Mouse (Mus musculus) stomach, postnatal 0 days (tissue): Measurements from ENCODE around the gene Hmx3. TPM values are rescaled to one million over a fixed set of nuclear protein-coding genes. Genes with fewer than 3 reads are reported as not detected.
A peak's percentile ranks its signal among the peaks of the same experiment; 100 is the strongest.

ENCODE experiments used
- ATAC-seq: fragments of 200-750 bp; cut with Nextera tagmentation; 2 replicates; pipeline ENCODE4 v1.8.0; 2017; ENCODE audit not compliant: low FRiP score, low TSS enrichment
- DNase-seq: peaks from one replicate; pipeline ENCODE4 v3.0.0-alpha.2; 2016; ENCODE audit warnings: low spot score
- H3K27ac ChIP-seq: fragments of 300-500 bp; sonication (generic); replicated peaks from 2 replicates; pipeline ENCODE4 v1.5.1; 2014; ENCODE audit warnings: mild to moderate bottlenecking, control low read depth
- H3K27me3 ChIP-seq: fragments of 300-500 bp; sonication (generic); 2 replicates; pipeline ENCODE4 v1.6.1; 2014; ENCODE audit warnings: low read length; ENCODE audit not compliant: control insufficient read depth, insufficient read depth
- H3K36me3 ChIP-seq: fragments of 300-500 bp; sonication (generic); 2 replicates; pipeline ENCODE4 v1.6.1; 2014; ENCODE audit warnings: low read length, mixed read lengths; ENCODE audit not compliant: control insufficient read depth, insufficient read depth
- H3K4me1 ChIP-seq: fragments of 300-500 bp; sonication (generic); replicated peaks from 2 replicates; pipeline ENCODE4 v1.6.1; 2014; ENCODE audit warnings: antibody characterized with exemption; ENCODE audit not compliant: control insufficient read depth, insufficient read depth
- H3K4me2 ChIP-seq: fragments of 300-500 bp; sonication (generic); replicated peaks from 2 replicates; pipeline ENCODE4 v1.6.1; 2014; ENCODE audit warnings: low read depth, mild to moderate bottlenecking, control low read depth, moderate library complexity
- H3K4me3 ChIP-seq: fragments of 300-500 bp; sonication (generic); 2 replicates; pipeline ENCODE4 v1.5.1; 2014; ENCODE audit warnings: low read depth, low read length, control low read depth
- H3K9ac ChIP-seq: fragments of 300-500 bp; sonication (generic); 2 replicates; pipeline ENCODE4 v1.6.1; 2014; ENCODE audit warnings: mild to moderate bottlenecking, low read length, control low read depth, mixed read lengths
- H3K9me3 ChIP-seq: fragments of 300-500 bp; sonication (generic); 2 replicates; pipeline ENCODE4 v1.6.1; 2016; ENCODE audit warnings: low read length; ENCODE audit not compliant: control insufficient read depth
- CTCF ChIP-seq: IDR thresholded peaks from 2 replicates; pipeline ENCODE4 v1.5.1; 2016; ENCODE audit warnings: antibody characterized with exemption, low read depth, mild to moderate bottlenecking, moderate library complexity
- EP300 ChIP-seq: optimal IDR thresholded peaks from 2 replicates; pipeline ENCODE3; 2016; ENCODE audit warnings: antibody characterized with exemption
- WGBS: fragments of 180-500 bp; shearing (Covaris S2); extraction: QIAGEN DNeasy Blood & Tissue Kit; methylation state at CpG from one replicate; pipeline ENCODE4 v1.1.7; 2014; 5-methylcytosine and 5-hydroxymethylcytosine counted together
- polyA plus RNA-seq: library from polyadenylated mRNA; unstranded; fragments of >200 nt; fragmentation: Nextera tagmentation; extraction: Ambion mirVana; gene quantifications from 2 replicates; pipeline ENCODE4 v1.2.1, GENCODE M21; 2015

Hmx3 gene
- polyA plus RNA-seq, 1 experiment from 2014 or later, result 1.1 TPM

DNA sequence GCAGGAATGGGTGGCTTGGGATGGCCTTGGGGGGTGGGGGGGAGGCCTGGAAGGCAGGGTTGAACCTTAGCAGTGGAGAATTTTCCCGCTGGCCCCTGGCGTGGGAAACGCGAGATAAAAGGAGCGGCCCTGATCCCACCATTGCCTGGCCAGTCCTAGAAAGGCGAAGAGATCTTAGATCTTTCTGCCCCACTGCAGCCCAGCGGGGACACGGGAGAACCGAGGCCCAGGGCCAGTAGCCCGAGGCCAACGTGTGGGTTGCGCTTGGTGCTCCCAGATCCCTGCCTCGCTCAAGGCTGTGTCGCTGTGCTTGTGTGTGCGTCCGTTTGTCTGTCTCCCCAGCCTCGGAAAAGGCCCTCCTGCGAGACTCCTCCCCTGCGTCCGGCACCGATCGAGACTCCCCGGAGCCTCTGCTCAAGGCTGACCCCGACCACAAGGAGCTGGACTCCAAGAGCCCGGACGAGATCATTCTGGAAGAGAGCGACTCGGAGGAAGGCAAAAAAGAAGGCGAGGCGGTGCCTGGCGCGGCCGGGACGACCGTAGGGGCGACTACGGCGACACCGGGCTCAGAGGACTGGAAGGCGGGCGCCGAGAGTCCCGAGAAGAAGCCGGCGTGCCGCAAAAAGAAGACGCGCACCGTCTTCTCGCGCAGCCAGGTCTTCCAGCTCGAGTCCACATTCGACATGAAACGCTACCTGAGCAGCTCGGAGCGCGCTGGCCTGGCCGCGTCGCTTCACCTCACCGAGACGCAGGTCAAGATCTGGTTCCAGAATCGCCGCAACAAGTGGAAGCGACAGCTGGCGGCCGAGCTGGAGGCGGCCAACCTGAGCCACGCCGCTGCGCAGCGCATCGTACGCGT, 1.2 kb downstream of the Hmx3 start:
- peak overlapping the region; percentile 54; the same call in 1 of the 2 replicates for H3K4me2 ChIP-seq
- under 1% methylated on average over 72 of the region's 75 CpGs for WGBS
- DNase-seq, result peak; percentile 29

DNA sequence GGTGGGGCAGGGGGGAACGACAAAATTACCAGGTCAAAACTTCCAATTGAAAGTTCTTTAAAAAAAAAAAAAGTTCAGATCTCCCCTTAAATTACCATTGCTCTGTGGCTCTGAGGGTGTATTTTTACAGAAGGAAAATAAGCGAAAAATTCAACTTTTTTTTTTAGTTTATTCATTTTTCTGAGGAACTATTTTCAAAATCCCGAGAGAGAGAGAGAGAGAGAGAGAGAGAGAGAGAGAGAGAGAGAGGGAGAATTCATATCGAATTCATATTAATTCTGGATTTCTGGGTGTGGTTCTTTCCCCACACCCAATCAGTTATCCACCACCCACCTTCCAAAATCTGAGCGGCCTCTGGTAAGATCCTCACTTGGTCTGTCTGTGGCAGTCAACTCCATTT, 2.2 kb downstream of the Hmx3 start:
- H3K4me3 ChIP-seq, result no peak overlapping the region
- 4% methylated on average over 5 of the region's 5 CpGs for WGBS

More for the DNA sequence above, 1.2 kb downstream of the Hmx3 start:
- TF ChIP-seq EP300 (no peak), CTCF (no peak)
- Histone ChIP-seq H3K9ac (no peak overlapping the region), H3K27ac (no peak overlapping the region), H3K36me3 (no peaks in the 10 kb centered on the region), H3K27me3 (peaks cover 49% of the 10 kb centered on the region), H3K4me3 (peak overlapping the region; percentile 21), H3K9me3 (no peaks in the 10 kb centered on the region), H3K4me1 (peaks cover 8% of the 10 kb centered on the region)
- no peak for ATAC-seq

DNA sequence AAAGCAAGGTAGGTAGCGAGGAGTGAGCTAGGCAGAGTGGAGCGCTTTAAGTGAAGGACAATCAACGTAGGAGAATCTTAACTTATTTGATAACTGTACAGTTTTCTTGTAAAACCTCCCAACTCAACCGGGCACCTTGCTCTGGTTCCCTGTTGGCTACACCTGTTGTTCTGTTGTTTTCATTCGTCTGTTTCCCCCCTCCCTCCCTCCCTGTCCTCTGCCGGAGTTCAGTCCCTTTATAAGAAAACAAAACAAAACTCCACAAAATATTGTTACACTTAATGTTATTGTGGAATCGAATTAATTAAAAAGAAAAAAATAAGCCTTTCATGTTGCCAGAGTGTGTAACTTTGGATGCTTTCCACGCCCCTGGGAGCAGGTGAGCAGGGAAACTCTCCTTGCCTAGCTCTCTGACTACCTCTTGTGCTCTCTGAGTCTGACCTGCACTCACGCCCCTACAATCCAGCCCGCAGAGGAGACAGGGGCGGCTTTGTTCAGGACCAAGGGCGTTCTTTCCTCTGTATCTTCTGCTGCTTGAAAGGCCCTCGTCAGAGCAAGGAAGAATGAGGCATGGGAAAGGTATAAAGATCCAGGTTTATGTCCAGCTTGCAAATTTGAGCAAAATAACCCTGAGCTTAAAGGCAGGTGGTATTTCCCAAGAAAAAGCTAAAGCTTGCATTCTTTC, 3.2 kb downstream of the Hmx3 start:
- no peak overlapping the region for H3K9ac ChIP-seq
- no peak for TF ChIP-seq EP300
- no peak for TF ChIP-seq CTCF
- DNase-seq (no peak), ATAC-seq (no peak)
- peaks cover 53% of the 10 kb centered on the region for H3K27me3 ChIP-seq
- 7% methylated on average over 13 of the region's 13 CpGs for WGBS
- H3K4me3 ChIP-seq, result no peak overlapping the region
- no peaks in the 10 kb centered on the region for H3K36me3 ChIP-seq
- H3K27ac ChIP-seq, result no peak overlapping the region
- H3K9me3 ChIP-seq, result no peaks in the 10 kb centered on the region
- no peak overlapping the region for H3K4me2 ChIP-seq
- peaks cover 8% of the 10 kb centered on the region for H3K4me1 ChIP-seq

More for the DNA sequence above, 2.2 kb downstream of the Hmx3 start:
- ATAC-seq (no peak), DNase-seq (no peak)
- no peak overlapping the region for H3K4me2 ChIP-seq
- peaks cover 54% of the 10 kb centered on the region for H3K27me3 ChIP-seq
- no peak overlapping the region for H3K9ac ChIP-seq
- no peaks in the 10 kb centered on the region for H3K36me3 ChIP-seq
- H3K27ac ChIP-seq, result no peak overlapping the region
- H3K4me1 ChIP-seq, result peaks cover 8% of the 10 kb centered on the region
- H3K9me3 ChIP-seq, result no peaks in the 10 kb centered on the region
- no peak for TF ChIP-seq EP300
- TF ChIP-seq CTCF, result no peak

DNA sequence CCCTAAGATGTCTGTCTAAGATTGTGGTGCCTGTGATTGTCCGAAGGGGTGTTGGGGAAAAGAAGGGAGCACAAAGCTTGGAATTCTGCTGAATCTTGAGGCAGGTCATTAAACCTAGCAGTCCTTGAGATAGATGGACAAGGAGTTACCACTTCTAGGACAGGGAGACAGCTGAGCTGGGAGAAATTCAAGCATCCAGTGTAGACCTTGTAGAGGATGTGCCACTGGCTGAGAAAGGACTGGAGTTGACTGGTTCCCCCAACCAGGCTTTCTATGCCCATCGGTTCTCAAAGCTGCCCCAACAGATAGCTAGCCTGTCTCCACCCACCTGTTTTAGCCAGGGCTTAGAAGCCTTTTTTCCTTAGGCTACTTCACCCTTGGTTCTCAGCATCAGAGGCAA, 3.8 kb downstream of the Hmx3 start:
- Histone ChIP-seq H3K27ac (no peak overlapping the region), H3K9me3 (no peaks in the 10 kb centered on the region), H3K4me1 (peaks cover 8% of the 10 kb centered on the region), H3K27me3 (peaks cover 55% of the 10 kb centered on the region), H3K4me2 (no peak overlapping the region), H3K4me3 (no peak overlapping the region), H3K9ac (no peak overlapping the region), H3K36me3 (no peaks in the 10 kb centered on the region)
- DNase-seq (no peak), ATAC-seq (no peak)
- TF ChIP-seq CTCF (no peak), EP300 (no peak)
- WGBS, result 4% methylated on average over 2 of the region's 2 CpGs

DNA sequence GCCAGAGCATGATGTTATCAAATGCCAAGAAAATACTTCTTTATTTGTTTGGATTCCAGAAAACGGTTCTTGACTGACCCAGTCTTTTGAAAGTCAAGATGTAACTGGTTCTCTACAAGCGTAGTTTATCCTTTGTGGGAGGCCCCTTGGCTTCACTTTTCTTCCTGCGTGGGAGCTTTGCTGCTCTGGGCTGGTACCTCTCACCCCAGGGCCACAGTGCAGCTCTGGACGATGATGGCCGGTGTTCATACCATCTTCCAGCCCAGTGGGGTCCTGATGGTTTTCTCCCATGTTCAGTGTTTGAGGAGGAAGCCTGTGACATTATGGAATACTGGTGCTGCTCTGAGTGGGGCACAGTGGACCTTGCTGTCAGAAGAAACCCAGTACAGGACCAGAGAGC, 4.8 kb downstream of the Hmx3 start:
- H3K27ac ChIP-seq, result no peak overlapping the region
- ATAC-seq (no peak), DNase-seq (no peak)
- H3K4me3 ChIP-seq, result no peak overlapping the region
- H3K27me3 ChIP-seq, result peaks cover 49% of the 10 kb centered on the region
- H3K36me3 ChIP-seq, result no peaks in the 10 kb centered on the region
- H3K9me3 ChIP-seq, result no peaks in the 10 kb centered on the region
- TF ChIP-seq CTCF (no peak), EP300 (no peak)
- H3K4me1 ChIP-seq, result peaks cover 3% of the 10 kb centered on the region
- H3K4me2 ChIP-seq, result no peak overlapping the region
- H3K9ac ChIP-seq, result no peak overlapping the region
- WGBS, result 3% methylated on average over 5 of the region's 5 CpGs

DNA sequence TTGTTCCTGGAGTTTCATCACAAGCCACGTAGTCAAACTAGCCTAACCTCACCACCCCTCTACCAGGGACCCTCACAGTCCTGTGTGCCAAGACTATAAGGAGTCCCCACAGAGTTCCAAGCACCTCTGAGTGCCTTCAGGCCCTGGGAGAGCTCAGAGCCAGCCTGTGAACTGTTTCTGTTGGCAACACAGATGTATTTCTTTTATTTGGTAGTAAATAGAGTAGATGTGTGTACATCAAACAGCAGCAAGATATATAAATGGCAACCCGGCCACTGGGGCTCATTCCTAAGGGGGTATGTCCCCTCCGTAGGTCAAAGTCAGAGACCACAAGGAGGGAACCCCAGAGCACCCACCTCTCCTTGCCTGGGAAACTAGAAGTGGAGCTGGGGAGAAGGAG, 5.8 kb downstream of the Hmx3 start, which contains the start of gene Hmx2:
Gene Hmx2, plus strand, starts transcription at position 301 of the 400 bp plus-strand sequence.
- no peak for ATAC-seq
- WGBS, result 7% methylated on average over 3 of the region's 3 CpGs

More for the DNA sequence above, 5.8 kb downstream of the Hmx3 start, which contains the start of gene Hmx2:
- no peaks in the 10 kb centered on the region for H3K4me1 ChIP-seq
- H3K36me3 ChIP-seq, result no peaks in the 10 kb centered on the region
- H3K9me3 ChIP-seq, result no peaks in the 10 kb centered on the region
- H3K4me2 ChIP-seq, result no peak within 1 kb of the TSS
- no peak within 1 kb of the TSS for H3K9ac ChIP-seq
- TF ChIP-seq CTCF (no peak), EP300 (no peak)
- peaks cover 52% of the 10 kb centered on the region for H3K27me3 ChIP-seq
- H3K27ac ChIP-seq, result no peak within 1 kb of the TSS
- H3K4me3 ChIP-seq, result no peak within 1 kb of the TSS
- no peak for DNase-seq
